8 mouse cellular contexts compared by ENCODE assay signal in genomic region chr3:153911197-153911881, GRCm38 (mm10). TPM values are rescaled to one million over a fixed set of nuclear protein-coding genes. Genes with fewer than 3 reads are reported as not detected.
DNase-seq lines count a peak whose midpoint lies in the region; ATAC-seq lines count a peak whose summit lies in the region.

No protein-coding gene starts in this region.

- peak overlapping the region; percentile 74; the same call in 1 of the 2 replicates for H3K9ac ChIP-seq in hindbrain, embryonic 16.5 days (ENCODE audit: low read depth, low read length)
- peak overlapping the region; percentile 90 for H3K9ac ChIP-seq in liver, embryonic 16.5 days (ENCODE audit: low read depth, low read length)

- WGBS in hindbrain, embryonic 16.5 days = 49% methylated on average over 8 of the region's 8 CpGs
- WGBS in liver, embryonic 16.5 days (ENCODE audit: insufficient replicate concordance) = 19% methylated on average over 8 of the region's 8 CpGs

- peaks cover 29% of the 10 kb centered on the region for H3K4me1 ChIP-seq in hindbrain, embryonic 16.5 days (ENCODE audit: control insufficient read depth, insufficient read depth, low read depth, low read length)
- H3K4me1 ChIP-seq in liver, embryonic 16.5 days (ENCODE audit: control insufficient read depth, low read depth, low read length) = peaks cover 47% of the 10 kb centered on the region

- ATAC-seq in hindbrain, embryonic 16.5 days = no peak
- no peak for ATAC-seq in liver, embryonic 16.5 days (ENCODE audit: low read depth)

- H3K36me3 ChIP-seq in hindbrain, embryonic 16.5 days (ENCODE audit: control insufficient read depth, insufficient read depth, low read length) = peaks cover 27% of the 10 kb centered on the region
- peaks cover 52% of the 10 kb centered on the region for H3K36me3 ChIP-seq in liver, embryonic 16.5 days (ENCODE audit: control insufficient read depth, insufficient read depth)

- H3K4me2 ChIP-seq in hindbrain, embryonic 16.5 days (ENCODE audit: low read length) = peak overlapping the region; percentile 91
- H3K4me2 ChIP-seq in liver, embryonic 16.5 days (ENCODE audit: low read depth, low read length) = peak overlapping the region; percentile 88

- H3K4me3 ChIP-seq in hindbrain, embryonic 16.5 days (ENCODE audit: low read length) = peak overlapping the region; percentile 55
- H3K4me3 ChIP-seq in liver, embryonic 16.5 days (ENCODE audit: low read depth, low read length) = peak overlapping the region; percentile 80

- no peaks in the 10 kb centered on the region for H3K9me3 ChIP-seq in hindbrain, embryonic 16.5 days (ENCODE audit: control insufficient read depth, low read length)
- no peaks in the 10 kb centered on the region for H3K9me3 ChIP-seq in liver, embryonic 16.5 days (replicated peaks; ENCODE audit: control insufficient read depth, low read length)

- H3K27ac ChIP-seq in hindbrain, embryonic 16.5 days (ENCODE audit: low read depth, low read length) = 0 out of 2 replicates have a peak overlapping the region, but pooled peaks have one; percentile 25
- peak overlapping the region; percentile 84 for H3K27ac ChIP-seq in liver, embryonic 16.5 days (ENCODE audit: low read length)

- DNase-seq in adrenal gland, adult (ENCODE audit: inconsistent age in 2 of 2, low spot score in 1 of 2) = peak; percentile 31 to 67
- no peak for DNase-seq in adrenal gland, adult 18-20 months (ENCODE audit: low spot score in 2 of 2)
- peak; percentile 37 to 43 for DNase-seq in right cerebral cortex, postnatal 10 days (ENCODE audit: low spot score in 2 of 2)
- DNase-seq in right cerebral cortex, postnatal 4 days = no peak
- no peak for DNase-seq in natural killer cell, adult 2 months (ENCODE audit: low spot score in 2 of 2)
- no peak for DNase-seq in embryo, embryonic 11 days

- no peaks in the 10 kb centered on the region for H3K27me3 ChIP-seq in hindbrain, embryonic 16.5 days (replicated peaks; ENCODE audit: control insufficient read depth, insufficient read depth, low read length)
- no peaks in the 10 kb centered on the region for H3K27me3 ChIP-seq in liver, embryonic 16.5 days (ENCODE audit: control insufficient read depth, insufficient read depth, low read depth, low read length)

RNA-seq across cellular contexts. Expression of gene Rabggtb, which starts 1.5 kb away (rescaled TPM):
- 100 to 1,000 TPM in 1 of 2 experiments, 10 to 100 TPM in 1; 96.0 to 103 TPM for total RNA-seq in adrenal gland, adult 18-20 months (2021)
- polyA plus RNA-seq in hindbrain, embryonic 16.5 days (2015; fragmentation: Nextera tagmentation; extraction: Ambion mirVana) = 54.4 and 62.2 TPM in 2 replicates
- polyA plus RNA-seq in liver, embryonic 16.5 days (2015; fragmentation: Nextera tagmentation; extraction: Ambion mirVana) = 29.1 and 35.8 TPM in 2 replicates

RNA-seq across cellular contexts. Expression of gene Msh4, which starts 5.4 kb away (rescaled TPM):
- not detected for total RNA-seq in adrenal gland, adult 18-20 months (2021)
- polyA plus RNA-seq in hindbrain, embryonic 16.5 days (2015; fragmentation: Nextera tagmentation; extraction: Ambion mirVana) = 0.07 and 0.08 TPM in 2 replicates
- polyA plus RNA-seq in liver, embryonic 16.5 days (2015; fragmentation: Nextera tagmentation; extraction: Ambion mirVana) = 0.04 TPM in 1 of 2 replicates, not detected in the other

RNA-seq across cellular contexts. Expression of gene Acadm, which starts 33.1 kb away (rescaled TPM):
- total RNA-seq in adrenal gland, adult 18-20 months (2021) = 100 to 1,000 TPM; 734 to 946 TPM
- 69.1 and 70.4 TPM in 2 replicates for polyA plus RNA-seq in hindbrain, embryonic 16.5 days (2015; fragmentation: Nextera tagmentation; extraction: Ambion mirVana)
- 133 and 157 TPM in 2 replicates for polyA plus RNA-seq in liver, embryonic 16.5 days (2015; fragmentation: Nextera tagmentation; extraction: Ambion mirVana)

Comparison
In these comparisons a context has a peak if more than half of its experiments do, and no peak if none do; other contexts are left out.
1. DNase-seq: peak in adrenal gland, adult (2 of 2) and right cerebral cortex, postnatal 10 days (2 of 2); none in adrenal gland, adult 18-20 months (0 of 2), right cerebral cortex, postnatal 4 days (single experiment), natural killer cell, adult 2 months (0 of 2) and embryo, embryonic 11 days (single experiment).